Mouse (Mus musculus): ENCODE results near the gene Mdh2.

Gene Mdh2
- long read RNA-seq, experiment 1, transcript Mdh2-201 (9 exons, 1,456 nt), result major isoform, 314 of 336 reads
- long read RNA-seq, experiment 1, partial matches to known transcripts, result 17 of 336 reads
- long read RNA-seq, experiment 1, other reads (novel, unspliced or antisense), result 3 of 336 reads
- long read RNA-seq, experiment 2, transcript Mdh2-201 (9 exons, 1,456 nt), result major isoform, 447 of 476 reads
- long read RNA-seq, experiment 2, partial matches to known transcripts, result 22 of 476 reads
- long read RNA-seq, experiment 2, other reads (novel, unspliced or antisense), result 4 of 476 reads

DNA sequence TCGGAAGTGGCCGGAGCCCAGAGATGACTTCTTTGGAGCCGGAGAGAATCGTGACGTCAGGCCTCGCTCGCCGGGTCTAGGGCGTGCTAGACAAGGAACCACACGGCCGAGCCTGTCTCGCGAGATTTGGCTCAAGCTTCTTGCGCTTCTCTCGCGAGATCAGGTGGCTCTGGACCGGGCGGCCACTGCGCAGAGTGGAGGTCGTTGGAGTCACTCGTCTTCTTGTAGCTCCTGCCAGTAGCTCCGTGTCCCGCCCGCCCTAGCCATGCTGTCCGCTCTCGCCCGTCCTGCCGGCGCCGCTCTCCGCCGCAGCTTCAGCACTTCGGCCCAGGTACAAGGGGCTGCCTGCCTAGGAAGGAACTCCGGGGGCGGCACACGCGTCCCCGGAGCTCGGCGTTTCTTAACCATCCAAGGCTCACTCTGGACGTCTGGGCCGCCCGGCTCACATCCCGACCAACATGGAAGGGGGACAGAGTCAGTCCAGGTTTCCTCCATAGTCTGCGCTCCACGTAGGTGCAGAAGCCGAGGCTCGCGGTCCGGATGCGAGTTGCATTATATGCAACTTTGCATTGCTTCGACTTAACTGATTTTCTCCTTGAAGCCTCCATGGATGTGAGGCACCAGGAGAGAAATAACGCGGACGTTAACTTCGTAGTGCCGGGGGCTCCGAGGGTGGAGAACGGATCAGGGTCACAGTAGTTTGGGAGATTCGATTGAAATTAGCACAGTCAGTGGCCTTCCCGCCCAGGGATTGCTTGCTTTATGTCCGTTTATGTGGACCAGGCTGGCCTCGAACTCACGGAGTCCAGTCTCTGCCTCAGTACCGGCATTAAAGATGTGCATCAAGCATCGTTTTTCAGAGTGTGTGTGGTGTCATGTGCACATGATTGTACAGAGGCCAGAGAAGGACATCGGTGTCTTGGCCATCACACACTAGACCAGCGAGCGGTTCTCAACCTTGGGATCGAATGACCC, at the start of gene Mdh2:
TSS of gene Mdh2 (plus strand) at position 10 of the 975 bp plus-strand sequence.
- intact Hi-C loops (cut with DNase I), result no loop called here

DNA sequence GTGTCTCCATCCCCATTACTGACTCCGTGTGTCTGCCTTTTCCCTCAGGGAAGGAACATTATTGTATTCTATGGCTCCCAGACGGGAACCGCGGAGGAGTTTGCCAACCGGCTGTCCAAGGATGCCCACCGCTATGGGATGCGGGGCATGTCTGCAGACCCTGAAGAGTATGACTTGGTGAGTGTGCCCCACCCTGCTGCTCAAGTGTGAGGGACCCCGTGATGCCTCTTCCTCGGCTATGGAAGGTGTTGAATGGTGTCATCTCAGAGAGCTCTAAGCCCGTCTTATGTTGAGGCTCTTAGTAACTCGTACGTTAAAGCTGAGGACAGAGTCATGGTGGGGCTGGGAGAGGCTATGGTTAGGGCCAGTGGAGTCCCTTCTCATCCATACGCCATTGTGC, 48.9 kb upstream of the Mdh2 start:
- intact Hi-C loops (cut with DNase I), result no loop called here

DNA sequence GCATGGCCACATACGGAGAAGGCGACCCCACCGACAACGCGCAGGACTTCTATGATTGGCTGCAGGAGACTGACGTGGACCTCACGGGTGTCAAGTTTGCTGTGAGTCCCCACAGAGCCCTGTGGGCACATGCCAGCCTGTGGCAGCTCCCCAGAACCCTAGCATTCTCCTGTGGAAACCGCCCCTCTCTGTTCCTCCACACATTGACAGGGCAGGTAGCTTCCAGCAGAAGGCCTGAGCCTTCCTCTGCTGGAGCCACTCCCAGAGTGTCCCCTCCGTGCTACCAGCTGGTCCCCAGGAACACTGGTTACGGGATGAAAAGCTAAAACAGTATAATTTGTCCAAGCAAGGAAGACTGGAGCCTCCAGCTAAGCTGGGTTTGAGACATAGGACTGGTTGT, 48.0 kb upstream of the Mdh2 start:
- intact Hi-C loops (cut with DNase I), result no loop called here

DNA sequence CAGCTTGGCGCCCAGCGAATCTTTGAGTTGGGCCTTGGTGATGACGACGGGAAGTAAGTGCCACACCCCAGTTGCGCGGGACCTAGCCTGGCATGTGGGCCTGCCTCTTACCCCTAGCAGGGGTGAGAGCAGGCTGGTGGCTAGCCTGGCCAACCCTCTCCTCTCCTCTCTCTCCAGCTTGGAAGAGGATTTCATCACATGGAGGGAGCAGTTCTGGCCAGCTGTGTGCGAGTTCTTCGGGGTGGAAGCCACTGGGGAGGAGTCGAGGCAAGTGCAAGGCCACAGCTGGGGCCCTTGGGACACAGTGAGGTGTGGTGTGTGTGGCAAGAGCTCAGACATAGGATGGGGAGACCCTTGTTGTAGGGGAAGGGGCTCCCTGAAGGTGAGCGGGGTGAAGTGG, 47.4 kb upstream of the Mdh2 start:
- intact Hi-C loops (cut with DNase I), result no loop called here

DNA sequence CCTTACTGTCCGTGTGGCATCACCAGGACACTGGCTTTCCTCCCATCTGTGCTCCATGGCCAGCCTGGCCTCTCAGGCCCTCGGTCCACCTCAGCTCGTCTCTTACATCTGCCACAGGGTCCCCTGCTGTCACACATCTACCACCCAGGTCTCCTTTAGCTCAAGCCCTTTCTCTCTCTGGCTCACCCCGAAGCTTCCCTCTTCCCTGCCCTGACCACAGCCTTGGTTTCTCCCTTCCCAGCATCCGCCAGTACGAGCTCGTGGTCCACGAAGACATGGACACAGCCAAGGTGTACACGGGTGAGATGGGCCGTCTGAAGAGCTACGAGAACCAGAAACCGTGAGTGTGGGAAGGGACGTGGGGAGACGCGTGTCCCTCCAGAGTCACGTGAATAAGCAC, 47.0 kb upstream of the Mdh2 start:
- intact Hi-C loops (cut with DNase I), result no loop called here

DNA sequence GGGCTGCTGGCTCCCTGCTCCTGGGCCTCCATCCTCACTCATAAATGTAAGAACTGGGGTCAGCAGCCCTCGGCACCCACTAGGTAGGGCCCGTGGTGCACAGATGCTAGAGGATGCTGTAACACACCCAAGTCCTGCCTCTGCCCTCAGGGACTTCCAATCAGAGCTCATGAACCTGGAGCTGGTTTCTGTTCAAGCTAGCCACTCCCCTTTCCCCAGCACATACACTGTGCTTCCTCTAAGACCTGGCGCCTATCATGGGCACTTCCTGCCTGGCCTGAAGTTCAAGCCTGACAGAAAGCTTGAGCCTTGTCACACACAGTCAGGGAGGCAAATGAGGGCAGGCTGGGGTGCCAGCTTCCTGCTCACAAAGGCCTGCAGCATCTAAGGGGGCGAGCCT, 45.2 kb upstream of the Mdh2 start:
- intact Hi-C loops (cut with DNase I), result no loop called here

DNA sequence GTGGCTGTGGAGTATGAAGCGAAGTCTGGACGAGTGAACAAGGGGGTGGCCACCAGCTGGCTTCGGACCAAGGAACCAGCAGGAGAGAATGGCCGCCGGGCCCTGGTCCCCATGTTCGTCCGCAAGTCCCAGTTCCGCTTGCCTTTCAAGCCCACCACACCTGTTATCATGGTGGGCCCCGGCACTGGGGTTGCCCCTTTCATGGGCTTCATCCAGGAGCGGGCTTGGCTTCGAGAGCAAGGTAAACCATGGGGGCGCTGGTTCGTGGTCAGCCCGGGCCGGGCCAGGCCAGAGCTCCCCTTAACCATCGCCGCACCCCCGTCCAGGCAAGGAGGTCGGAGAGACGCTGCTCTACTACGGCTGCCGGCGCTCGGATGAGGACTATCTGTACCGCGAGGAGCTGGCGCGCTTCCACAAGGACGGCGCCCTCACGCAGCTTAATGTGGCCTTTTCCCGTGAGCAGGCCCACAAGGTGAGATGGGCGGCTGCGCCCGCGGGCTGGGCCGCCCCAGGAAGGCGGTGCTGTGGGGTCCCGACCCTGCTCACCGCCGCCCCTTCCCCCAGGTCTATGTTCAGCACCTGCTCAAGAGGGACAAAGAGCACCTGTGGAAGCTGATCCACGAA, 44.1 kb upstream of the Mdh2 start:
- intact Hi-C loops (cut with DNase I), result no loop called here

DNA sequence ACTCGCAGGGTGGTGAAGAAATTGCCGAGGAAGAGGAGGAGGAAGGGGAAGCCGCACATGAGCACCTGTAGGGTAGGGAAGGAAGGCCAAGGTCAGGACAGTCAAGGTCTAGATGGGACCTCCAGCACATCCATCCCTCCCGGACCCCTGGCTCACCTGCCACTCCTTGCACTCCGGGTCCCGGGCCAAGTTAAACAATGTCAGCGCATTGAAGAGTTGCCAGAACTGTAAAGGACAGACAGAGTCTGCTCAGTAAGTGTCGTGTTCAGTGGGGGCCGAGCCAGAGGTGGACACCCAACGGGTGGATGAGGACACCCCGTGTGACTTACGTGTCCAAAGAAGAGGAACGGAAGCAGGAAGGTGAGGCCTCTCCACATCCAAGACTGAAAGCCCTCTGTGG, 42.5 kb upstream of the Mdh2 start:
- intact Hi-C loops (cut with DNase I), result loop anchor here (5.0 kb wide), 1 partner anchor 43 kb away; no protein-coding TSS in a partner anchor

GRCm38 (mm10) chr5:135736544-135736943, 41.7 kb upstream of the Mdh2 start:
- intact Hi-C loops (cut with DNase I), result loop anchor here (5.0 kb wide), 1 partner anchor 44 kb away; no protein-coding TSS in a partner anchor

GRCm38 (mm10) chr5:135737154-135737553, 41.1 kb upstream of the Mdh2 start:
- intact Hi-C loops (cut with DNase I), result loop anchor here (5.0 kb wide), 1 partner anchor 45 kb away; no protein-coding TSS in a partner anchor

GRCm38 (mm10) chr5:135738266-135738665, 40.0 kb upstream of the Mdh2 start:
- intact Hi-C loops (cut with DNase I), result loop anchor here (5.0 kb wide), 1 partner anchor 46 kb away; no protein-coding TSS in a partner anchor

GRCm38 (mm10) chr5:135742156-135742555, 36.1 kb upstream of the Mdh2 start:
- intact Hi-C loops (cut with DNase I), result loop anchor here (10.0 kb wide), 1 partner anchor 107 kb away; the partner anchor contains the start of gene Rhbdd2

DNA sequence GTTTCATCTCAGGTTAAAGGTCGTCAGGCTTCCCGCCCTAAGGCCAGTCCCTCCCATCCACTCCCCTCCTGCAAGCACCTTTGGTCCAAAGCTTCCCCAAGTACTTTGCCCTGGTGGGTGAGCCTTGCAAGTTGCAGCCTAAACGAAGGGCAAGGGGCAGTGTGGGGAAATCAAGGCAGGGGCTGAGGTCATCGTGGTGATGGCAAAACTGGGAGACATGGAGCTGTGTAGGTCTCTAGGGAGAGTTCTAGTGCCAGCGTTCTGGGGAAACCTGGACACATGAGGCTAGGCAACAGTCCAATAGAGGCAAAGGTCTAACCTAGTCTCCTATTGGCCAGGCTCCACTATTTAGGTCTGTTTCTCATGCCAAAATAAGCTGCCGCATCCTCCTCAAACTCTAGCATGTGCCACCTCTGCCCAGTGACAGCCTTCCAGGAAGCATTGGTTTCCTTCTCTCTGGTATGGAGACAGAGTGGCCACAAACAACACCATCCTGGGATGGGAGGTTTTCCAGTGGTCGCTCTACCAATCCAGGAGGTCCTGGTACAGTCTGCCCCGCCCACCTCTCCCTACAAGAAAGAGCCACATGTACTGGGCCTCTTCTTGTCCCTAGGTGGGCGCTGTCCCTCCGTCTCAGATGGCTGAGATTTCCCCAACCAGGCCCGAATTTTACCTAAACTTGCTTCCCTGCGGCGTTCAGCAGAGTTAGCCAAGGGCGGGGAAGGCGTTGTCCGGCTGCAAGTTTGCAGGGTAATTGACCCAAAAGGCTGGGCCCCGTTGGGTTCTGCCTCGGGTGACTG, 35.1 kb upstream of the Mdh2 start:
- intact Hi-C loops (cut with DNase I), result loop anchor here (10.0 kb wide), 1 partner anchor 108 kb away; the partner anchor contains the start of gene Rhbdd2

GRCm38 (mm10) chr5:135743741-135744609, 34.3 kb upstream of the Mdh2 start, which contains the start of gene Tmem120a:
Gene Tmem120a, minus strand, starts transcription at chr5:135744448.
- intact Hi-C loops (cut with DNase I), result loop anchor here (10.0 kb wide), 1 partner anchor 109 kb away; the partner anchor contains the start of gene Rhbdd2

- intact Hi-C loops (cut with DNase I), result loop anchor here (10.0 kb wide), 1 partner anchor 110 kb away; the partner anchor contains the start of gene Rhbdd2
Observed at GRCm38 (mm10) chr5:135744742-135745141, 33.5 kb upstream of the Mdh2 start.

DNA sequence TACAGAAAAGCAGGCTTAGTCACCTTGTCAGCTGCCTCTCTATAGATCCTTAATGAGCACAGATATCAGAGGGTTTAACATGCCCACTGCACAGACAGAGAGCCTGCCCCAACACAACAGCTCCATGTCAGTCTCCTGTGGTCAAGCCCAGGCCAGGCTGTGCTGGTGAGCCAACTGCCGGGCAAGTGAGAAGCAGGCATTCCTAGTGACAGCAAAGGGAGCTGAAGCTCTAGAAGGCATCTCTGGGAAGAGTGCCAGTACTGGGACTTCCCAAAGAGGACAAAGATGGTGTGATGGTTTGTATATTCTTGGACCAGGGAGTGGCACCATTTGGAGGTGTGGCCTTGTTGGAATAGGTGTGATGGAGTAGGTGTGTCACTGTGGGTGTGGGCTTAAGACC, 27.2 kb upstream of the Mdh2 start:
- intact Hi-C loops (cut with DNase I), result no loop called here

DNA sequence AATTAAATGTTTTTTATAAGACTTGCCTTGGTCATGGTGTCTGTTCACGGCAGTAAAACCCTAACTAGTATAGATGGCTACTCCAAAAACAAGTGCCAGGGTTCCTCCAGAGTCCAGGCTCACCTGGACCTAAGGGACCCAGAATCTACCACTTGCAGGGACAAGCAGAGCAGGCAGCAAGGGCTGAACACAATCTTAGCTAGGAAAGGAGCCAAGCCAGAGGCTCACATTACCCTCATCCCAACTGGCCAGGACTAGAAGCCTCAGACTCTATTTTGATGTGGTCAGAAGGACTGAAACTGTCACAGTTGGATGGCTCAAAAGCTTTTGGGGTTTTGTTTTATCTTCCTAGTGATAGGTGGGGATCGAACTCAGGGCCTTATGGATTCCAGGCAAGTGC, 26.7 kb upstream of the Mdh2 start:
- intact Hi-C loops (cut with DNase I), result no loop called here

DNA sequence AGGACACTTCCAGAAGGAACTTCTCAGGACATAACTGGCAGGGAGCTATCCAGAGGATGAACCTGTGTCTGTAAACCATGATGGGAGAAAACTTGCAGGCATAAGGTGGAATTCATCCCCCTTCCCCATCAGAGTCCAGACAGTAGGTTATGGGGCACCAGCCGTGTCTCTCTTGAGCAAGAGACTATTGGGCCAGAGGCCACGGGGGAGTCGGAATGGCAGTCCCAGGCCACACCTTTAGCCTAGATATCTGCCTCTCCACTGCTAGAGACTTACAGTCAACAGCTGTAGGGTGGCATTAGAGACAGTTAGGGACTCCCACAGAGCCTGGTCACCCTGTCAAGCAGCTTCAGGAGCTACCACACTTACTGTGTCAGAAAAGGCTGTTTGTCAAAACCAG, 16.4 kb upstream of the Mdh2 start:
- intact Hi-C loops (cut with DNase I), result loop anchor here (5.0 kb wide), 1 partner anchor 210 kb away; no protein-coding TSS in a partner anchor

GRCm38 (mm10) chr5:135763526-135763925, 14.8 kb upstream of the Mdh2 start:
- intact Hi-C loops (cut with DNase I), result loop anchor here (1.0 to 5.0 kb wide), 2 partner anchors 147 to 211 kb away; no protein-coding TSS in a partner anchor
